Mouse (Mus musculus) CH12.LX (cell line): ENCODE data around the gene Acp2.

Experiments used
- CHD2 ChIP-seq: IDR thresholded peaks from 2 replicates; pipeline ENCODE4 v1.6.1; 2011; ENCODE audit warnings: low read length, improper control_type of control experiment
- CTCF ChIP-seq, 2 experiments: IDR thresholded peaks in 1 of 2; conservative IDR thresholded peaks in 1 of 2; 2 replicates each; pipeline ENCODE4 v1.5.1; 2011 to 2012; ENCODE audit warnings: low read depth in 2 of 2, low read length in 2 of 2, improper control_type of control experiment in 1 of 2, inconsistent platforms in 1 of 2, mild to moderate bottlenecking in 1 of 2, moderate library complexity in 1 of 2
- EP300 ChIP-seq: IDR thresholded peaks from 2 replicates; pipeline ENCODE4 v1.6.1; 2011; ENCODE audit warnings: low read length, improper control_type of control experiment
- JUND ChIP-seq: conservative IDR thresholded peaks from 2 replicates; pipeline ENCODE4 v1.6.1; 2011; ENCODE audit warnings: low read depth, low read length, improper control_type of control experiment
- NELFE ChIP-seq: IDR thresholded peaks from 2 replicates; pipeline ENCODE4 v1.6.1; 2011; ENCODE audit warnings: low read depth, low read length, improper control_type of control experiment
- NRF1 ChIP-seq: IDR thresholded peaks from 2 replicates; pipeline ENCODE4 v1.6.1; 2014; ENCODE audit warnings: low read depth, mild to moderate bottlenecking, inconsistent platforms, low read length, improper control_type of control experiment, moderate library complexity
- PAX5 ChIP-seq: IDR thresholded peaks from 2 replicates; pipeline ENCODE4 v1.6.1; 2012; ENCODE audit warnings: low read length, inconsistent platforms, mixed read lengths
- POLR2A ChIP-seq: IDR thresholded peaks from 2 replicates; pipeline ENCODE4 v1.6.1; 2011; ENCODE audit warnings: low read depth, mild to moderate bottlenecking, improper control_type of control experiment, low read length
- TCF12 ChIP-seq: IDR thresholded peaks from 2 replicates; pipeline ENCODE4 v1.6.1; 2014; ENCODE audit warnings: low read depth, mild to moderate bottlenecking, inconsistent platforms, low read length, improper control_type of control experiment
- UBTF ChIP-seq: IDR thresholded peaks from 2 replicates; pipeline ENCODE4 v1.6.1; 2012; ENCODE audit warnings: low read depth, mild to moderate bottlenecking, inconsistent platforms, low read length, improper control_type of control experiment, moderate library complexity
- USF1 ChIP-seq: IDR thresholded peaks from 2 replicates; pipeline ENCODE4 v1.6.1; 2014; ENCODE audit warnings: low read depth, mild to moderate bottlenecking, inconsistent platforms, low read length, improper control_type of control experiment

GRCm38 (mm10) chr2:91258830-91259229 lies 56.1 kb downstream of the Acp2 start:
- TF ChIP-seq NRF1 (no peak), CTCF (conservative IDR thresholded peaks at IDR 0.05 in 1 of 2, IDR thresholded peaks at IDR 0.05 in 1 of 2; ENCODE audit: low read depth in 2 of 2, low read length in 2 of 2) (no peak), USF1 (no peak), JUND (no peak), EP300 (no peak), POLR2A (no peak), PAX5 (no peak), CHD2 (no peak), TCF12 (no peak), NELFE (no peak), UBTF (no peak)
